Mouse (Mus musculus) megakaryocyte progenitor cell, adult 5-6 weeks (primary cell): ENCODE data around the gene Gm13941. TPM values are rescaled to one million over a fixed set of nuclear protein-coding genes. Genes with fewer than 3 reads are reported as not detected.
A peak's percentile ranks its signal among the peaks of the same experiment; 100 is the strongest.

Experiments used
- ATAC-seq: replicated peaks from 2 replicates; pipeline ENCODE4 v1.8.0; 2016; ENCODE audit warnings: mild to moderate bottlenecking, moderate TSS enrichment, inconsistent platforms; ENCODE audit not compliant: poor library complexity
- total RNA-seq, 2 experiments: library from RNA; stranded (forward) in 1 of 2; stranded (reverse) in 1 of 2; fragments of 157-497, 149-512 nt in 1 of 2; fragments of 200-1000 nt in 1 of 2; gene quantifications; 2 replicates each; pipeline versions ENCODE4 v1.2.3 to v1.2.4; 2015 to 2017

Gene Gm13941
- total RNA-seq (2015), result not detected in 2 replicates
- total RNA-seq (2017), result not detected in 2 replicates

DNA sequence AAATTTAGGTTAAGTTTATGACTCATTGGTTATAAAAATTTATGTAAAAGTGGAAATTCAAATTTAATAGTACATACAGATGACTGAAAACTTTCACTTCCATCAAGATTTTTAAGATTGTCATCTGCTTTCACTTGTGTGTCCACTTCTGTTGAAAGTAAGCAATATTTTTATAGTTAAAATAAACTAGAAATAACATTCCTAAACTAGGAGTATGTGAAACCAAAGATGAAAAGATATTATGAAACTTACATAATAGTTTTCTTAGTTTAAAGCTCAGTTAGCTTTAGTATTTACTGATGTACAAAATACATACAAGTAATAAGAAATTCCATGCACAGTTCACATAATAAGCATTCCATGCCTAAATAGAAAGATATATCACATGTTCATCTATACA, at the start of gene Gm13941:
Gene Gm13941, minus strand, starts transcription at position 101 of the 400 bp plus-strand sequence.
- no peak for ATAC-seq

DNA sequence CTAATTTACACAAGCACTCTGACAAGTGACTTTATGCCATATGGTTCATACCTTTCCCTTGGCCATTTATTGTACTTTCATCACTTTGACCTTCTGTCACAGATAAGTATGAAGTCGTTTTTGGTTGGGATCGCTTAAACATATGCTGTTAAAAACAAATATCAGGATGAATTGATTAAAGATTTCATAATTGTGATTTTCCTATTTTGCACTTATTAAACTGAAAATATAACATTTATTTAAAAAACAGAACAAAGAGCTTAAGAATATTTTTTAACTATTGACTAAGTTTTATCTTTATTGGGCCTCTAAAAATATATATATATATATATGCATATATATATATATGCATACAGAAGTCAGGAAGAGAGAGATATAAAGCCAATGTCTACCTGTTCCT, 47.1 kb upstream of the Gm13941 start, which contains the start of gene Gm15130:
Gene Gm15130, minus strand, starts transcription at position 101 of the 400 bp plus-strand sequence.
- no peak for ATAC-seq

DNA sequence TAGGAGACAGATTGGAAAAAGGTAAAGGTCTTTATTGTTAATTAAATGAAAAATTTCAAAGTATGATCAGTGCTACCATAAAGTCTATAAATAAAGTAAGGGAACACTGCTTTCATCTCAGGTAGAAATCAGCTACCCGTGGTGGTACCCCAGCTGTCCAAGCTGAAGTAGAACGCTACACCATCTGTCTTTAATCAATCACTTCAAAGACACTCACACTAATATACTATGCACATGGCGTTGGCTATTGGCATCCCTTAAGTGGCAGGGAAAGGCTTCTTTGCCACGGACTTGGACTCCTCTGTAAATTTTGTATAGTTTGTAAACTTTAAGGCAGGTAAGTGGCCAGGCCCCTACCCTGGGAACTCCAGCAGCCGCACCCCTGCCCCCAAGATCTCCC, 30.0 kb upstream of the Gm13941 start:
- no peak for ATAC-seq

DNA sequence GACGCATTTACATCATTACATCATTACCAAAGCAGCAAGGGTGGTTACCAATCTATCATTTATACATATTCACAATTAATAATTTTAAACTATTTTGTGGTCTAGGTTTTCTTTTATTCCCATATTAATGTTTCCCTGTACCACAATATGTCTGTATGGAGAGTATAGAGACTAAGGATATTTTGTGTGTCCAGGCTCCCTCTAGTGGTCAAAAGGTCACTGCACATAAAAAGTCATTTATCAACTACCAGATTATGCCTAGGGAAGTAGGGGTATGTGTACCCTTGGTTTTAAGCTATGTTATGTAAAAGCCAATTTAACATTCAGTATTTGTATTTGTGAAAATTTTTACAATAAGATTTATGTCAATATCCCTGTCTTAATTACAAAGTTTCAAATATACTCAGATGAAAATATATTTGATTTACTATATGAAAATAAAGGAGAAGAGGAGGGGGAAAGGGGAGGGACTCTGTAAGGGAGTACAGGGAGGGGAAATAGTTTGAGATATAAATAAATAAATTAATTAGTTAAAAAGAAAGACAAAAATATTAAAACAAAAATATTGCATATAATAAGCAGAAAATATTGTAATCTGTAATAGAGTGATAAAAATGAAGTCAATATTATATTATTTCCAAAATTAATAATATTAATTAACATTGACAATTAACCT, 47.1 kb downstream of the Gm13941 start:
- peak; percentile 96 for ATAC-seq

Other genes with a start within 250 kb of the Gm13941 start
- not detected in 2 replicates for gene Ano3, start 155.1 kb downstream of the Gm13941 start, total RNA-seq (2015)
- not detected in 2 replicates for gene Ano3, start 155.1 kb downstream of the Gm13941 start, total RNA-seq (2017)
- not detected in 2 replicates for gene Gm15130, start 47.0 kb upstream of the Gm13941 start, total RNA-seq (2015)
- not detected in 2 replicates for gene Gm15130, start 47.0 kb upstream of the Gm13941 start, total RNA-seq (2017)
- gene 4930430A15Rik, start 123.6 kb upstream of the Gm13941 start, total RNA-seq (2015), result not detected in 2 replicates
- not detected in 2 replicates for gene 4930430A15Rik, start 123.6 kb upstream of the Gm13941 start, total RNA-seq (2017)
- gene Olfr1275, start 129.3 kb upstream of the Gm13941 start, total RNA-seq (2015), result not detected in 2 replicates
- gene Olfr1275, start 129.3 kb upstream of the Gm13941 start, total RNA-seq (2017), result not detected in 2 replicates
- gene Olfr1276, start 148.5 kb upstream of the Gm13941 start, total RNA-seq (2015), result not detected in 2 replicates
- not detected in 2 replicates for gene Olfr1276, start 148.5 kb upstream of the Gm13941 start, total RNA-seq (2017)
- not detected in 2 replicates for gene Olfr1277, start 168.1 kb upstream of the Gm13941 start, total RNA-seq (2015)
- not detected in 2 replicates for gene Olfr1277, start 168.1 kb upstream of the Gm13941 start, total RNA-seq (2017)
- gene Olfr1278, start 184.2 kb upstream of the Gm13941 start, total RNA-seq (2015), result not detected in 2 replicates
- not detected in 2 replicates for gene Olfr1278, start 184.2 kb upstream of the Gm13941 start, total RNA-seq (2017)
- gene Olfr1279, start 194.7 kb upstream of the Gm13941 start, total RNA-seq (2015), result not detected in 2 replicates
- not detected in 2 replicates for gene Olfr1279, start 194.7 kb upstream of the Gm13941 start, total RNA-seq (2017)
- not detected in 2 replicates for gene Olfr1280, start 208.0 kb upstream of the Gm13941 start, total RNA-seq (2015)
- gene Olfr1280, start 208.0 kb upstream of the Gm13941 start, total RNA-seq (2017), result not detected in 2 replicates
- gene Olfr1281, start 220.5 kb upstream of the Gm13941 start, total RNA-seq (2015), result not detected in 2 replicates
- not detected in 2 replicates for gene Olfr1281, start 220.5 kb upstream of the Gm13941 start, total RNA-seq (2017)
- gene Olfr1282, start 230.1 kb upstream of the Gm13941 start, total RNA-seq (2015), result not detected in 2 replicates
- gene Olfr1282, start 230.1 kb upstream of the Gm13941 start, total RNA-seq (2017), result not detected in 2 replicates